Mouse (Mus musculus) heart, postnatal 10 days (tissue): ENCODE results near the gene Plekhd1. TPM values are rescaled to one million over a fixed set of nuclear protein-coding genes. Genes with fewer than 3 reads are reported as not detected.

Source experiments
- DNase-seq, 2 experiments: peaks; one replicate each; pipeline ENCODE4 v3.0.0; 2021
- intact Hi-C: fragments of 180-260 bp; cut with DNase I; formaldehyde crosslinking; loops from one replicate; pipeline ENCODE4 v1.15.1; 2025
- total RNA-seq, 2 experiments: library from RNA; stranded (reverse); gene quantifications; 2 replicates each; pipeline ENCODE4 v1.2.3; 2021

Gene Plekhd1
- total RNA-seq, result under 1 TPM; 0.25 to 0.60 TPM

- intact Hi-C loops, result no loop called here
- DNase-seq, result peak; percentile 27 to 37
Measured at GRCm38 (mm10) chr12:80692269-80692972, at the start of gene Plekhd1. Gene Plekhd1 (plus strand): TSS chr12:80692591.

GRCm38 (mm10) chr12:80642725-80643692 is 49.4 kb upstream of the Plekhd1 start:
- intact Hi-C loops, result no loop called here
- DNase-seq, result peak; percentile 33 to 67

- peak; percentile 96 to 97 for DNase-seq
- intact Hi-C loops, result no loop called here
Measured at GRCm38 (mm10) chr12:80643693-80644505, 48.5 kb upstream of the Plekhd1 start, which contains the start of the genes Slc39a9 and Erh. Gene Slc39a9 (plus strand): TSS chr12:80643883. Gene Erh (minus strand): TSS chr12:80644341.

- DNase-seq, result no peak
- intact Hi-C loops, result no loop called here
Measured at GRCm38 (mm10) chr12:80644506-80644868, 47.9 kb upstream of the Plekhd1 start.

GRCm38 (mm10) chr12:80646377-80646776 is 46.0 kb upstream of the Plekhd1 start:
- intact Hi-C loops, result no loop called here
- no peak for DNase-seq

- DNase-seq, result peak; percentile 69 to 73
- intact Hi-C loops, result no loop called here
Measured at GRCm38 (mm10) chr12:80653951-80654658, 38.3 kb upstream of the Plekhd1 start.

GRCm38 (mm10) chr12:80654659-80655025 is 37.7 kb upstream of the Plekhd1 start:
- intact Hi-C loops, result no loop called here
- DNase-seq, result peak; percentile 25 to 32

GRCm38 (mm10) chr12:80658661-80659060 is 33.7 kb upstream of the Plekhd1 start:
- no peak for DNase-seq
- intact Hi-C loops, result no loop called here

- intact Hi-C loops, result no loop called here
- no peak for DNase-seq
Measured at GRCm38 (mm10) chr12:80662322-80662721, 30.1 kb upstream of the Plekhd1 start.

- intact Hi-C loops, result no loop called here
- DNase-seq, result no peak
Measured at GRCm38 (mm10) chr12:80663935-80664334, 28.5 kb upstream of the Plekhd1 start.

- DNase-seq, result no peak
- intact Hi-C loops, result no loop called here
Measured at GRCm38 (mm10) chr12:80668391-80668790, 24.0 kb upstream of the Plekhd1 start.

- DNase-seq, result peak; percentile 65 to 74
- intact Hi-C loops, result loop anchor here (5.0 kb wide), 2 partner anchors 176 to 516 kb away; no protein-coding TSS in a partner anchor
Measured at GRCm38 (mm10) chr12:80673170-80673569, 19.2 kb upstream of the Plekhd1 start.

- intact Hi-C loops, result loop anchor here (2.0 kb wide), 1 partner anchor 43 kb away; no protein-coding TSS in a partner anchor
- DNase-seq, result peak; percentile 35 to 63
Measured at GRCm38 (mm10) chr12:80681340-80681739, 11.1 kb upstream of the Plekhd1 start.

GRCm38 (mm10) chr12:80683554-80683953 is 8.8 kb upstream of the Plekhd1 start:
- DNase-seq, result no peak
- intact Hi-C loops, result no loop called here

- intact Hi-C loops, result no loop called here
- no peak for DNase-seq
Measured at GRCm38 (mm10) chr12:80684316-80684715, 8.1 kb upstream of the Plekhd1 start.

GRCm38 (mm10) chr12:80687788-80688211 is 4.6 kb upstream of the Plekhd1 start:
- peak; percentile 52 to 53 for DNase-seq
- intact Hi-C loops, result no loop called here

GRCm38 (mm10) chr12:80689696-80690095 is 2.7 kb upstream of the Plekhd1 start:
- intact Hi-C loops, result no loop called here
- DNase-seq, result no peak

- intact Hi-C loops, result no loop called here
- no peak for DNase-seq
Measured at GRCm38 (mm10) chr12:80691671-80692091, 710 bp upstream of the Plekhd1 start.

GRCm38 (mm10) chr12:80693700-80694099 is 1.3 kb downstream of the Plekhd1 start:
- intact Hi-C loops, result no loop called here
- no peak for DNase-seq

- no peak for DNase-seq
- intact Hi-C loops, result no loop called here
Measured at GRCm38 (mm10) chr12:80695004-80695403, 2.6 kb downstream of the Plekhd1 start.
